Mouse (Mus musculus): Measurements from ENCODE around the gene Ccp110.

DNA sequence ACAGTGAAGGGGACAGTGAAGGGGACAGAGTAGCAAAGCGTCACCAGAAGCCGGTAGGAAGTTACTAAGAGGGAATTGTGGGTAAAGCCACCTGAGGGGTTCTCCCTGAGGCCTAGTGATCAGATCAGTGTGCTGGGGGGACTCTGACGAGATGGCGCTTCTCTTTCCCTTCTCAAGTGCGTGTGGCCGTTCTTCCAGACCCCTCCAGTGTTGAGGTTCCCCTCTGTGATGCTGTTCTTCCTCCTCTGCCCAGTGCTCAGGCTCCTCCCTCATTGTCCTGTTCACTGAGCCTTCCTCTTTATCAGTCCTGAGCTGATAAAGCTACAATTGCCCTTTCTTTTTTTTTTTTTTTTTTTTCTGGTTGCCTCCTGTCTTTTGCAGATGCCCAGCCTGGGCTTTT lies 29.9 kb downstream of the Ccp110 start:
- TF ChIP-seq POLR2A (IDR thresholded peaks at IDR 0.05; ENCODE audit: low read depth, low read length), result peak; percentile 65
- TF ChIP-seq NELFE (IDR thresholded peaks at IDR 0.05; ENCODE audit: low read depth, low read length), result no peak
- no peak for TF ChIP-seq CTCF (conservative IDR thresholded peaks at IDR 0.05 in 1 of 2, IDR thresholded peaks at IDR 0.05 in 1 of 2; ENCODE audit: low read depth in 2 of 2, low read length in 2 of 2)
- TF ChIP-seq UBTF (IDR thresholded peaks at IDR 0.05; ENCODE audit: low read depth, low read length), result no peak
- TF ChIP-seq SIN3A (IDR thresholded peaks at IDR 0.05; ENCODE audit: low read length), result no peak
- TF ChIP-seq CHD1 (IDR thresholded peaks at IDR 0.05; ENCODE audit: low read depth, low read length), result no peak
- peak; percentile 67; the same call in 1 of the 2 replicates for TF ChIP-seq ZNF384 (IDR thresholded peaks at IDR 0.05; ENCODE audit: low read depth, low read length)
- TF ChIP-seq TCF12 (IDR thresholded peaks at IDR 0.05; ENCODE audit: low read depth, low read length), result 0 out of 2 replicates have a peak, but pooled peaks have one; percentile 11
- TF ChIP-seq NRF1 (IDR thresholded peaks at IDR 0.05; ENCODE audit: low read depth, low read length), result no peak
- no peak for TF ChIP-seq RAD21 (IDR thresholded peaks at IDR 0.05; ENCODE audit: low read depth, low read length)

Data from CH12.LX (cell line).